Mouse (Mus musculus): Measurements from ENCODE around the gene Fxyd3. TPM values are rescaled to one million over a fixed set of nuclear protein-coding genes. Genes with fewer than 3 reads are reported as not detected.

The Fxyd3 gene
- total RNA-seq, 1 experiment, result 3.2 TPM

DNA sequence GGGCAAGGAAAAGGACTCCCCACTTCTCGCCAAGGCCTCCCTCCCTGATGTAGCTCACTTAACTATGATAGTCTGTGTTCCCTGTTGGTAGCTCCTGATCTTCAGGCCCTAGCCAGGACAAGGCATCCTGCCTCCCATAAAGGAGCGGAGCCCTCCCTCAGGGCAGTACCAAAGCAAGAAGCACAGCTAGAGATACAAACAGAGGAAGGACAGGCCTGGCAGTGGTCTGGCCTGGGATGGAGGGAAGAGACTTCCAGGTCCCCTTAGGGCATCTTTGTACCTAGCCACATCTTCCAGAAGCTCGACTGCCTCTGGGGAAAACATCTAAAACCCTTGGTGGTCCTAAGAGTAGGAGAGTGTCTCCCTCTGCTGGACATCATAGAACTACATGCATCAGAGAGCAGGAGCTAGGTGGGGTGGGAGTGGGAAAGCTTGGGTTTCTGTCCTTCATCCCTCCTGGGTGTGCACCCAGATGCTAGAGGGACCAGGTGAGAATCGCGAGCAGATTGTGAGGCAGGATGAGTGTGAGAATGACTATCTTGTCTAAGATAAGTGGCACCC lies 1.5 kb upstream of the Fxyd3 start:
- TF ChIP-seq ZC3H11A (IDR thresholded peaks at IDR 0.05; ENCODE audit: borderline replicate concordance, low read depth, low read length), result peak; percentile 58; the same call in 1 of the 2 replicates
- no peak for TF ChIP-seq MAFK (IDR thresholded peaks at IDR 0.05; ENCODE audit: insufficient read depth, low read depth, low read length)
- TF ChIP-seq ZNF384 (IDR thresholded peaks at IDR 0.05; ENCODE audit: low read depth, low read length), result no peak
- no peak for TF ChIP-seq HCFC1 (IDR thresholded peaks at IDR 0.05; ENCODE audit: borderline replicate concordance, insufficient read depth, low read length)
- TF ChIP-seq CHD2 (IDR thresholded peaks at IDR 0.05; ENCODE audit: low read depth, low read length), result no peak
- Histone ChIP-seq H3K4me3 (ENCODE audit: insufficient read depth in 1 of 2, low read depth in 1 of 2, low read length in 2 of 2, poor library complexity in 1 of 2, severe bottlenecking in 1 of 2) (no peak overlapping the region), H3K9ac (ENCODE audit: insufficient read depth, low read depth, low read length, poor library complexity, severe bottlenecking) (no peak overlapping the region), H3K27ac (ENCODE audit: insufficient read depth, low read depth, low read length, poor library complexity, severe bottlenecking) (no peak overlapping the region), H3K36me3 (ENCODE audit: control insufficient read depth, insufficient read depth, low read length, poor library complexity, severe bottlenecking) (no peaks in the 10 kb centered on the region), H3K4me1 (ENCODE audit: control insufficient read depth in 2 of 2, insufficient read depth in 2 of 2, low read length in 2 of 2, poor library complexity in 1 of 2) (0 out of 4 replicates have a peak, but pooled peaks cover 4 to 5% of the 10 kb centered on the region in 2 experiments), H3K9me3 (ENCODE audit: control insufficient read depth, insufficient read depth, low read depth, low read length) (no peaks in the 10 kb centered on the region)
- in situ Hi-C loops (cut with MboI; ENCODE audit: low sequenced_read_pairs in 2 of 2, unreplicated experiment in 2 of 2), result no loop called here
- DNase-seq (ENCODE audit: low read depth, low spot score), result peak; percentile 65

DNA sequence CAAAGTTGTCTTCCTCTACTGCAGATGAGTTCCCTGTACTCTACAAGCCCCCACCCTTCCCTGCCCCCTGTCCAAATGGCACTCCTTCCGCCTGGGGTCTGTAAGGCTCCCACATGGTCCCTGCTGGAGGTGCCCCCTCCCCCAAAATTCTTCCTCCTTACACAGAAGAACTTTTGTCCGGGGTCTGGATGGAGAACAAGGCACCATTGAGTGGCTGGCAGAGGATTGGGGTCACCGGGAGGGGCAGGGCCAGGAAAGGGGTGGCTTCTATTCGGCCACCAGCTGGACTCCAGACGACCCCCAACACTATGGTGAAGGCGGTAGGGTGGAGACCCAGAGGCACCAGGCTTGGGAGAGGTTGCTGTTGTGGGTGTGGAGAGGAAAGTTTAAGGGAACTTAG lies 966 bp upstream of the Fxyd3 start:
- Histone ChIP-seq H3K4me1 (ENCODE audit: control insufficient read depth in 2 of 2, insufficient read depth in 2 of 2, low read length in 2 of 2, poor library complexity in 1 of 2) (peaks cover 0 to 5% of the 10 kb centered on the region in 2 experiments; a peak in 1 of 4 replicates), H3K9me3 (ENCODE audit: control insufficient read depth, insufficient read depth, low read depth, low read length) (no peaks in the 10 kb centered on the region), H3K27ac (ENCODE audit: insufficient read depth, low read depth, low read length, poor library complexity, severe bottlenecking) (no peak overlapping the region), H3K9ac (ENCODE audit: insufficient read depth, low read depth, low read length, poor library complexity, severe bottlenecking) (no peak overlapping the region), H3K4me3 (ENCODE audit: insufficient read depth in 1 of 2, low read depth in 1 of 2, low read length in 2 of 2, poor library complexity in 1 of 2, severe bottlenecking in 1 of 2) (no peak overlapping the region), H3K36me3 (ENCODE audit: control insufficient read depth, insufficient read depth, low read length, poor library complexity, severe bottlenecking) (no peaks in the 10 kb centered on the region)
- no peak for TF ChIP-seq ZNF384 (IDR thresholded peaks at IDR 0.05; ENCODE audit: low read depth, low read length)
- TF ChIP-seq MAFK (IDR thresholded peaks at IDR 0.05; ENCODE audit: insufficient read depth, low read depth, low read length), result no peak
- TF ChIP-seq CHD2 (IDR thresholded peaks at IDR 0.05; ENCODE audit: low read depth, low read length), result no peak
- no peak for TF ChIP-seq HCFC1 (IDR thresholded peaks at IDR 0.05; ENCODE audit: borderline replicate concordance, insufficient read depth, low read length)
- no peak for TF ChIP-seq ZC3H11A (IDR thresholded peaks at IDR 0.05; ENCODE audit: borderline replicate concordance, low read depth, low read length)
- in situ Hi-C loops (cut with MboI; ENCODE audit: low sequenced_read_pairs in 2 of 2, unreplicated experiment in 2 of 2), result no loop called here
- DNase-seq (ENCODE audit: low read depth, low spot score), result no peak

DNA sequence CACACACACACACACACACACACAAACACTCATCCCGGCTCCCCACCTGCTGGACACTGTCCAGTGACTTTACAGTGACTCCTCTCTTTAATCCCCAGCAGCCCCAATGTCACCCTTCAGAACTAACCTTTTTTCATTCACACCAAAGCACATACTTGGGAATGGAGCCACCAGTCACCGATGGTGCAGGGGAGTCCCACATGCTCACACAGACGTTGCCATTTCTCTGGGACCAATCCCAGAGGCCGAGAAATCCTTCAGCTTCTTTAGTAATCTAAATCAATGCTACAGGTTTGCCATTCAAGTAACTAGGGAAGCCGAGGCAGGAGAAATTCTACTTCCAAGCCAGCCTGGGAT lies 1.8 kb downstream of the Fxyd3 start:
- no peaks in the 10 kb centered on the region for H3K9me3 ChIP-seq (ENCODE audit: control insufficient read depth, insufficient read depth, low read depth, low read length)
- in situ Hi-C loops (cut with MboI; ENCODE audit: low sequenced_read_pairs in 2 of 2, unreplicated experiment in 2 of 2), result no loop called here
- no peak overlapping the region for H3K4me3 ChIP-seq (ENCODE audit: insufficient read depth in 1 of 2, low read depth in 1 of 2, low read length in 2 of 2, poor library complexity in 1 of 2, severe bottlenecking in 1 of 2)
- H3K27ac ChIP-seq (ENCODE audit: insufficient read depth, low read depth, low read length, poor library complexity, severe bottlenecking), result no peak overlapping the region
- H3K9ac ChIP-seq (ENCODE audit: insufficient read depth, low read depth, low read length, poor library complexity, severe bottlenecking), result no peak overlapping the region
- DNase-seq (ENCODE audit: low read depth, low spot score), result no peak
- TF ChIP-seq CHD2 (IDR thresholded peaks at IDR 0.05; ENCODE audit: low read depth, low read length) (no peak), MAFK (IDR thresholded peaks at IDR 0.05; ENCODE audit: insufficient read depth, low read depth, low read length) (no peak)
- H3K4me1 ChIP-seq (ENCODE audit: control insufficient read depth in 2 of 2, insufficient read depth in 2 of 2, low read length in 2 of 2, poor library complexity in 1 of 2), result peaks cover 0 to 5% of the 10 kb centered on the region in 2 experiments; a peak in 1 of 4 replicates
- no peaks in the 10 kb centered on the region for H3K36me3 ChIP-seq (ENCODE audit: control insufficient read depth, insufficient read depth, low read length, poor library complexity, severe bottlenecking)

DNA sequence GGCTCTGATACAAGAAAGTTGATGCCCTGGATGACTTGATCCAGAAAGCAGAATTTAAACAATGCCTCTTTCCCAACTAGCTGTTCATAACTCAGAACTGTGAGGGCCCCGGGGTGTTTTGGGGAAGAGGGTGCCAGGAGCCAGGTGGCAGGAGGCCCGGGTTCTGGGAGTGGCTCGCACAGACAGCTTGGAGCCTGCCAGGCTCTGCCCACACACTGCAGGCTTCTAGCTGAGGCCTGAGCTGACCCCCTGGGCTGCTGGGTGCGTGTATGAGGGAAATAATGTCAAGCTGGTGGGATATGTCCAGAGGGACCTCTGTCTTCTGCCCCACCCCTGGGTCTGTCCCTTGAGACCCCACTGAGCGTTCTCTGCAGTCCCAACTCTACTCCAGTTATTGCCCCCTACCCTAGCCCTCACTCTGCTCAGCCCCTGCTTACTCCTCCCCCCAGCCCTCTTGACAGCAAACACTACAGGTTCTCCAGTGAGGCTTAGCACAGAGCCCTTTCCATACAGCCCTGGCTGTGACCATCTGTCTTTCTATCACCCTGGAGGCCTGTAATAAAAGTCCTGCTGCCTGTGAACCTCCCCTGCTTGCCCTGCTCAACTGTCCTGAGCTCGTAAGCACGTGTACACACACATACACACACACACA lies 2.3 kb downstream of the Fxyd3 start:
- Histone ChIP-seq H3K4me1 (ENCODE audit: control insufficient read depth in 2 of 2, insufficient read depth in 2 of 2, low read length in 2 of 2, poor library complexity in 1 of 2) (peaks cover 0 to 5% of the 10 kb centered on the region in 2 experiments; a peak in 1 of 4 replicates), H3K9ac (ENCODE audit: insufficient read depth, low read depth, low read length, poor library complexity, severe bottlenecking) (no peak overlapping the region), H3K9me3 (ENCODE audit: control insufficient read depth, insufficient read depth, low read depth, low read length) (no peaks in the 10 kb centered on the region), H3K27ac (ENCODE audit: insufficient read depth, low read depth, low read length, poor library complexity, severe bottlenecking) (no peak overlapping the region), H3K4me3 (ENCODE audit: insufficient read depth in 1 of 2, low read depth in 1 of 2, low read length in 2 of 2, poor library complexity in 1 of 2, severe bottlenecking in 1 of 2) (no peak overlapping the region), H3K36me3 (ENCODE audit: control insufficient read depth, insufficient read depth, low read length, poor library complexity, severe bottlenecking) (no peaks in the 10 kb centered on the region)
- no peak for DNase-seq (ENCODE audit: low read depth, low spot score)
- in situ Hi-C loops (cut with MboI; ENCODE audit: low sequenced_read_pairs in 2 of 2, unreplicated experiment in 2 of 2), result no loop called here
- no peak for TF ChIP-seq HCFC1 (IDR thresholded peaks at IDR 0.05; ENCODE audit: borderline replicate concordance, insufficient read depth, low read length)
- TF ChIP-seq ZC3H11A (IDR thresholded peaks at IDR 0.05; ENCODE audit: borderline replicate concordance, low read depth, low read length), result no peak
- no peak for TF ChIP-seq ZNF384 (IDR thresholded peaks at IDR 0.05; ENCODE audit: low read depth, low read length)
- TF ChIP-seq CHD2 (IDR thresholded peaks at IDR 0.05; ENCODE audit: low read depth, low read length), result no peak
- TF ChIP-seq MAFK (IDR thresholded peaks at IDR 0.05; ENCODE audit: insufficient read depth, low read depth, low read length), result no peak
